Mouse (Mus musculus): Measurements from ENCODE around the gene Mtor.

Gene Mtor

DNA sequence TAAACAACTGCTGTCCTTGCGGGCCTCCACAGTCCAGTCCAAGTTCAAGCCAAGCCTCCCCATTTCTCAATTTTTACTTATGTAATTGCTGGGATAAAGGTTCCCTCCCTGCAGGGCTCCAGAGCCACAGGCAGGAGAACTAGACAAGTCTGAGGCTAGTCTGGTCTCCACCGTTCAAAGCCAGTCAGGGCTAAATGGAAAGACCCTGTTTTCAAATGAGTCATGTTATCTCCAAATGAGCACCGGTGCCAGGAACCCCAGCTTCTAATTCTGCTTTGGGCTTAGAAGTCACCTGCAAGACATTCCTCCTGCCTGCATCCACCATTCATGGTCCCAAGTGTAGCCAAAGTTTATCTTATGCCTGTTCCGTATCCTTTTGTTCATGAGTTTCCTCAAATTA, 153.5 kb downstream of the Mtor start:
- no peak for DNase-seq

DNA sequence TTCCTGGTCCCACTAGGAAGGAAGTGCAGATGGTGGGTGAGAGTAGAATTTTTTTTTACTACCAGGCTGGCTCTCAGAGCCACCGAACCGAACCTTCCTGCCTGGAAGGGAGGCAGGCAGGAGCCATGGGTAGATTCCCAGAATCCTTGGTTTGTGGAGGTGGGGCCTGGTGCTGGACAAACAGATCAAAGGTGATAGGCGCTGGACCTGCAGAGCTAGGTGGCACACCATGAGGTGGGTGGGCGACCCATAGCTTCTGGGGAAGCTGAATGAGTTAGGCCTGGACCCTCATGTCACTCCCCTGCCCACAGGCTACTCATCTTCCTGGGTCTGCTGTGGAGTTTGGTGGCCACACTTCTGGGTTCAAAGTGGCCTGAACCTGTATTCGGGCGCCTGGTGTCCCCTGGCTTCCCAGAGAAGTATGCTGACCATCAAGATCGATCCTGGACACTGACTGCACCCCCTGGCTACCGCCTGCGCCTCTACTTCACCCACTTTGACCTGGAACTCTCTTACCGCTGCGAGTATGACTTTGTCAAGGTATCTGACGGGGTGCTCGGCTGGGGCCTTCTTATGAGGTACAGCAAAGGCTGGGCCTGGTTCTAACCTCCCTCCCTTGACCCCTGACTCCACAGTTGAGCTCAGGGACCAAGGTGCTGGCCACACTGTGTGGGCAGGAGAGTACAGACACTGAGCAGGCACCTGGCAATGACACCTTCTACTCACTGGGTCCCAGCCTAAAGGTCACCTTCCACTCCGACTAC, 154.1 kb downstream of the Mtor start, which contains the start of gene Masp2:
TSS of gene Masp2 (plus strand) at position 198 of the 764 bp plus-strand sequence.
- DNase-seq: no peak

DNA sequence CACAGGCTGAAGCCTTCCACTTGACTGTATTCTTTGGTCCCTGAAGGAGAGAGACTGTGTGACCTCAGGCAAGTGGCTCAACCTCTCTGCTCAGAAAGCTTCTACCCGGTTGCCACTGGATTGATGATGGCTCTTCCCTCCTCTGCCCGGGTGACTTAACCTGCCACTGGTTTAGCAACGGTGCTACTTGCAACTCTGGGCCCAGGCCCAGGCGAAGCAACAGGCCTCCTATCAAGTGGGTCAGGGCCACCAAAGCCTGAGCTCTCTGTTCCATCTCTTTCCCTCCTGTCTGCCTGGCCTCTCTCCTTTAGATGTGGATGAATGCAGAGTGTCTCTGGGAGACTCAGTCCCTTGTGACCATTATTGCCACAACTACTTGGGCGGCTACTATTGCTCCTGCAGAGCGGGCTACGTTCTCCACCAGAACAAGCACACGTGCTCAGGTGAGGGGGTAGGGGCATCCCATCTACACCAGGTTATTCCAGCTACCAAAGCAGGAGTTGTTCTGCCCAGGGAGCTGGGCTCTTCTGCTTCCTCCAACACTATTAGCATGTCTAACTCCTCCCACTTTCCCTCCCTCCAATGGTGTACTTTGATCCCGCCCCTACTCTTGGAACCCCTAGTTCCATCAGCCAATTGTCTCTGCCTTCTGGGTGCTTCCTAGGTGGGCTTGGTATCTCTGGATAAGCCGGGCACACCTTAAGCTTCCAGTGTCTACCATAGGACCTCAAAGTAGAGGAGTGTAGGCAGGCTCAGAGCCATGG, 155.1 kb downstream of the Mtor start:
- DNase-seq: no peak

DNA sequence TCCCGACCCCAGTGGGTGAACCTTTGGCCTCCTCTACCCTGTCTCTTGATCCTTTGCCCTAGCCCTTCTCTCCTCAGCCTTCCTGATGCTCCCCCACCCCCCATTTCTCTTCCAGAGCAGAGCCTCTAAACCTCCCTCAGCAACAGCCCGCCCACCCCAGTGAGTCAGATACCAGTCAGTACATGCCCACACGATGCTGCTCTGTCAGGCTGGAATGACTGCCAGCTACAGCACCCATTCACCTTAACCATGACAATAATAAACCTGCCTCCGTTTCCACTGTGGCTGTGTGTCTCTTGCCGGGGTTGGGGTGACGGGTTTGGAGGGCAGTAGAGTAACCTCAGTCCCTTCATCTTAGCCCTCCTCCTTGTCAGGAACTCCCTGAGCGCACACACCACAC, 155.7 kb downstream of the Mtor start:
- no peak for DNase-seq

DNA sequence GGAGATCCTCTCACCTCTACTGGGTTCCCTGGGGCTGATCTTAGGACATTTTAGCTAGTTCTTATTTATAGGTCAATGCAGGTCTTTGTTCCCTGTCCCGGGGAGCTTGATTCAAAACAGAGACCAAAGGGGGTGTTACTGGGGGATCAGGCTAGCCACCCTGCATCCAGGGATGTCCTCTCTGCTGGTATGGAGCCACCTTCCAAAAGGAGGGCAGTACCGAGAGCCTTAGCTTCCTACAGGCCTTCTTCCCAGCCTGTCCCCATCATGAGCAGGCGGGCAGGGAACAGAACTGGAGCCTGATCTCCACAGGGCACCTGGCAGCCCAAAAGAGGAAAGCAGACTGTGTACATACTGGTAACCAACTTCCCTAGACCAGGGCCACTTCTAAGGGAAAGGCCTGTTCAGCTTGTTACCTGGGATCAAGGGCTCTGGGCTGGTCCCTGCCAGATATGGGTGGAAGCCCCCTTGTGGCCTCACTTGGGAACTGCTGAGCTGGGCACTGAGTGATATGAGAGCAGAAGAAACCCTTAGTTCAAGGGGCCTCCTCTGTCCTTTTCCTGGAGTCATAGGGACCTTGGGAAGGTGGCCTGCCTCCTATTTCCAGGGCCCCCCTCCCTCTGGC, 156.2 kb downstream of the Mtor start:
- peak; percentile 78 for DNase-seq

Measured in lung, postnatal 14 days (tissue).